Mouse (Mus musculus) left cerebral cortex, postnatal 14 days (tissue): ENCODE data around the gene Pla2g1b. TPM values are rescaled to one million over a fixed set of nuclear protein-coding genes. Genes with fewer than 3 reads are reported as not detected.
"Not testable (repeated sequence)": the region's sequence is repeated elsewhere in the genome, so short reads cannot be mapped to it uniquely, and the experiment has no call there.

Source experiments
- DNase-seq, 2 experiments: peaks; one replicate each; pipeline ENCODE4 v3.0.0; 2021 to 2022; ENCODE audit warnings: low spot score in 2 of 2, mixed read lengths in 1 of 2
- intact Hi-C: fragments of 180-260 bp; cut with DNase I; formaldehyde crosslinking; loops from one replicate; pipeline ENCODE4 v1.15.1; 2025
- total RNA-seq, 2 experiments: library from RNA; stranded (reverse); gene quantifications; 2 replicates each; pipeline ENCODE4 v1.2.3; 2021

The Pla2g1b gene
- total RNA-seq, 2 experiments from 2014 or later, result not detected

DNA sequence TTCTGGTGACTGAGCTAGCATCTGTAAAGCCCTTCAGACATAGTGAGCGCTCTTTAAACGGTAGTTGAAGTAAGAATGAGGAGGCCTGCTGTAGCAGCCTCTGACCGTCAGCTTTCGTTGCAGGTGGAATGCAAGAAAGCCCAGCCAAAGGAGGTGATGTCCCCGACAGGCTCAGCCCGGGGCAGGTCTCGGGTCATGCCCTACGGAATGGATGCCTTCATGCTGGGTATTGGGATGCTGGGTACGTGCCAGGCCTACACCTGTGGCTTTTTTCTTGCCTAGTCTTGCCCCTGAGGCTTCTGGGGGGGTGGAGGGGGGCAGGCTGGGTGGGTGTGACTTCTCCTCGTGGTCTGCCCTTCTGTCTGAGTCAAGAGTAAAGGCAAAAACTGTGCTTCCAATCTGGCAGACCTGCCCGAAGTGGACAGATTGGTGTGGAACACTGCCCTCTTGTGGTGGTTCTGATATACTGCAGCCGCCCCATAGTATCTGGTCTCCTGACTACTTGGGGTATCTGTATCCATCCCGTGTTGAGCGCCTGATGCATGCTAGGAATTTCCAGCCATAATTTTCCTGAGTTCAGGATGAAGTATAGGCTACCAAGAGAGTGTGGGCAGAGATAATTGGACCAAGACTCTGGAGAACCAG lies 24.7 kb upstream of the Pla2g1b start:
- DNase-seq, result peak; percentile 85 to 89
- intact Hi-C loops, result loop anchor here (2.0 kb wide), 1 partner anchor 83 kb away; no protein-coding TSS in a partner anchor

DNA sequence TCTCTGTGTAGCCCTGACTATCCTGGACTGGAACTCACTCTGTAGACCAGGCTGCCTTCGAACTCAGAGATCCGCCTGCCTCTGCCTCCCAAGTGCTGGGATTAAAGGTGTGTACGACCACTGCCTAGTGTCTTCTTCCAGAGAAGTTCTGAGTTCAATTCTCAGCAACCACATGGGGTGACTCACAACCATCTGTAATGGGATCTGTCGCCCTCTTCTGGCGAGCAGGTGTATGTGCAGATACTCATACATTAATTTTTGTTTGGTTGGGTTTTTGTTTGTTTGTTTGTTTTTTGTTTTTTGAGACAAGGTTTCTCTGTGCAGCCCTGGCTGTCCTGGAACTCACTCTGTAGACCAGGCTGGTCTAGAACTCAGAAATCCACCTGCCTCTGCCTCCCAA lies 23.4 kb upstream of the Pla2g1b start:
- intact Hi-C loops, DNase-seq: not testable (repeated sequence)

DNA sequence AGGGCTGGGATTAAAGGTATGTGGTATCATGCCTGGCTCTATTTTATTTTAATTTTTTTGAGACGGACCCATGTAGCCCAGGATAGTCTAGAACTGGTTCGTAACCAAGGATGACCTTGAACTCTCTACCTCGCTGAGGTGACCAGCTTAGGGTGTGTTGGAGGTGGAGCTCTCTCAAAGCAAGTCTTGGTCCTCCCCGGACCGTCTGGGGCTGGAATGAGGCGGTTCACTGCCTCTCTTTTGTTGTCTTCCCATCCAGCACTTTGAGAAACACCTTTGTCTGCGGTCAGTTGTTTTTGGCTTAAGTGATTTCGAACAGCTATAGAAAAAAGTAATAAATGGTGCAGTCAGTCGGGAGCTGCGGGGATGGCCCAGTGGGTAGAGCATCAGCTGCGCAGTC lies 21.9 kb upstream of the Pla2g1b start:
- intact Hi-C loops, result no loop called here
- DNase-seq, result no peak

DNA sequence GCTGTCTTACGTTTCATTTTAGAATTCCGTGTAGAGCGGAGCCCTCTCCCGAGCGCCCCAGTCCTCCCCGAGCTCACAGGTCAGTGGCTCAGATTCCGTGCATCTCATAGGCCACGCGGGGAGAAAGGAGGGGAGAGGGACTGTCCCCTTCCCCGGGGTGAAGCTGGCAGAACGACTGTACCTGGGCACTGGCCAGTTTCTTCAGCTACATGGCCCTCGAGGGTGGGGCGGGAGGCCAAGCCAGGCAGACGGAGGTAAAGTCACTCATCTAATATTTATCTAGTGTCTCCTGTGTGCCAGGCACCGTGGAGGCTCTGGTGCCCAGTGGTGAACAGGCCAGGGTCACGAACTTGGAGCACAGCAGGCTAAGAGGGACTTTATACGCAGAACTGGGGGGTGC lies 19.0 kb upstream of the Pla2g1b start:
- intact Hi-C loops, result no loop called here
- no peak for DNase-seq

DNA sequence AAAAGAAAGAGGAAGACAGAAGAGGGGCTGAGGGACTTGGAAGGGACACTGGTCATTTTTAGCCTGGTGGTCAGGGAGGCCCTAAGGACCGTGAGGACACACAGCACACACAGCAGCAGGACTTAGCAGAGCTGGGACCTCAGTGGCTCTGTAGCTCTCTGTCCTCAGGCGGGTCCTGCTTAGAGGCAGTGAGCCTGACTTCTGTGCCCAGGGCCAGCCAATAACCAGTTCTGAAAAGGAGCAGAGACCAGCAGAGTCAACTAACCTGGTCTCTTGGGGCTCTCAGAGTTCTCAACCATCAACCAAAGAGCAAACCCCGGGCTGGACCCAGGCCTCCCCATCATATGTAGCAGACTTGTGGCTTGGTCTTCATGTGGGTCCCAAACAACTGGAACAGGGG lies 16.8 kb upstream of the Pla2g1b start:
- intact Hi-C loops, result no loop called here
- DNase-seq, result no peak

DNA sequence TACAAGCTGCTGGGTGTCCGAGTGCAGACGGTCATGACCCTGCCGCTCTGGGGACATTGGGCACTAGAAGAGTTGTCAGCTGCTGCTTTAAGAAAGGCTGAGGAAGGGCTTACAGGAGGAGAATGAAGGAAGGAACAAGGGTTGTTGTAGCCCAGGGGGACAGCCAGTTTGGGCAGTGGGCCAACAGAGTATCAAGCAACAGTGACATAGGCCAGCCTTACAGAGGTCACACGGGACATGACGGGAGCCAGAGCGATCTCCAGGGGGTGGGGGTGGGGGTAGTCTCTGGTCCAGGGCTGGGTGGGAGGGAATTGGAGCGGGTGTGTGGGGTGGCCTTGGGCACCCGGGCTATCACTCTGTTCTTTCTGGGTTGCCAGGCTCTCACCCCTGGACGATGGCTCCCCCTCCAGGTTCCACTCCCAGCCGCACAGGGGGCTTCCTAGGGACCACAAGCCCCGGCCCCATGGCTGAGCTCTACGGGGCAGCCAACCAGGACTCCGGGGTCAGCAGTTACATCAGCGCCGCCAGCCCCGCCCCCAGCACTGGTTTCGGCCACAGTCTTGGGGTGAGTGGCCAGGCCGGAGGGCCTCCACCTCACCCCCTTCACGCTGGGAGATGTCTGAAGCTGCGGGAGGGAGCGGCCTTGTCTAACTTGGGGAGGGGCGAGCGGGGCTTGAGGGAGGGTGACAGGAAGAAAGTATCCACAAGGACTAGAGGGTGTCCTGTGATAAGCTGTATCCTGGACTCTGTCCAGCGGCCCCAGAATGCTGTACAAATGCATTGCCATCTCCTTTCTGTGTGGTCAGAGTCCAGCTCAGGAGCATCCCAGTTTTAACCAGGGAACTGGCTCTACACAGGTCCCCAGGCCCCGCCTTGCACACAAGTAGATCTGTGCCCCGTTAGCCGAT lies 15.4 kb upstream of the Pla2g1b start:
- intact Hi-C loops, result no loop called here
- DNase-seq, result no peak

DNA sequence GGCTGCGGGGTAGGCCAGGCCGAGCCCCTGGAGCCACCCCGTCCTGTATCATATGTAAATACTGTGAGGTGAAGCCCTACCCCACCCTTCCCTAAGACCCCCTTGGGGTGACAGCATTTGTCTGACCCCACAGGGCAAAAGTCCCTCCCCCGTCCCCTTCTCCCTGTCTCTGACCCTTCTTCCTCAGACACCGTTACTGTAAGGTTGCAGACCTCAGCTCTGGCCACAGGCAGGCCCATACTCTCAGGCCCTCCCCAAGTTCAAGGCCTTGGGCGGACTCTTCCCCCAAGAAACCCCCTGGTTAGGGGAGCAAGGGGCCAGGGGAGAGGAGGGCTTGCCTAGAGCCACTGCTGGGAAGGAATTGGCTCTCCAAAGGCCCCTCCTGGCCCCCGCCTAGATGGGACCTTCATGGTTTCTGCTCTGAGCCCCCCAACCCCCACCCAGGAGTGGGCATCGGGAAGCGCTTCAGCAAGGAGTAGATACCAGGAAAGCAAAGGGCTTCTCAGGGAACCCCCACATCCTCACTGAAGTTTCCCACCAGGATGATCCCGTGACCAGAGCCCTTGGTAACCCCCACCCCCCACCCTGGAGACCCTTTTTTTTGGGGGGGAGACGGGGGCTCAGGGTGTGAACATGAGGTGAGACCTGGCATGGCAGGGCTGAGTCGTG lies 11.5 kb upstream of the Pla2g1b start:
- DNase-seq, result no peak
- intact Hi-C loops, result no loop called here

DNA sequence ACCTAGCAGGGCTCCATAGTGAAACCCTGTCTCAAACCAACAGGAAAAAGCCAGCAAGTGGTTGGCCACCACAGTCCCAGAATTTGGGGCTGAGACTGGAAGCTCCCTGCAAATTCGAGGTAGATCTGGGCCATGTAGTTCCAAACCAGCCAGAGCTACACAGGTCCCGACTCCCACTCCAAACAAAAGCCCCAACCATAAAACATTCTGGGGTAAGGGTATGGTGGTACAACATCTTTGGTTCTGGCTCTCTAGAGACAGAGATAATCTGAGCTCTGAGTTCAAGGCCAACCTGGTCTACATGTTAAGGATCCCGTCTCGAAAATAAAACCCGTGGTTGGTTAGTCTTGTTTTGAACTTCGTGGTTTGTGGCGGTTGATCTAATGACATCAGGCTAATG lies 10.2 kb upstream of the Pla2g1b start:
- intact Hi-C loops, result no loop called here

DNA sequence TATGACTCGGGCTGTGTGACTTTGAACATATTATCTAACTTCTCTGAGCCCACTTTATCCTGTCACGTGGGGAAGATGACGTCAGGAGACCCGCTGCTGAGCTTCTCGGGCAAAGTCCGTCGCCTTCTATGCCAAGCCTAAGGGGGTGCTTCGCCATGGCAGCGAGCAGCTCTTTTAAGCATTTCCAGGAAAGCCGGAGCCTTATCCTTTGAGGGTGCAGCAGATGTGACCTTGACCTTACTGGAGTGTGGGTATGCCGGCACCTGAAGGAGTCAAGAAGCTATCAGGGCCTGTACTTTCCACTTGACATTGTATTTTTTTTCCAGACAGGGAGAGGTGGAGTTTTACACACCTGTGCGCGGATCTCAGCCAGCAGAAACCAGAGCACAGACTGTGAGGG lies 7.1 kb upstream of the Pla2g1b start:
- intact Hi-C loops, result no loop called here

More for the DNA sequence above, 10.2 kb upstream of the Pla2g1b start:
- no peak for DNase-seq

DNA sequence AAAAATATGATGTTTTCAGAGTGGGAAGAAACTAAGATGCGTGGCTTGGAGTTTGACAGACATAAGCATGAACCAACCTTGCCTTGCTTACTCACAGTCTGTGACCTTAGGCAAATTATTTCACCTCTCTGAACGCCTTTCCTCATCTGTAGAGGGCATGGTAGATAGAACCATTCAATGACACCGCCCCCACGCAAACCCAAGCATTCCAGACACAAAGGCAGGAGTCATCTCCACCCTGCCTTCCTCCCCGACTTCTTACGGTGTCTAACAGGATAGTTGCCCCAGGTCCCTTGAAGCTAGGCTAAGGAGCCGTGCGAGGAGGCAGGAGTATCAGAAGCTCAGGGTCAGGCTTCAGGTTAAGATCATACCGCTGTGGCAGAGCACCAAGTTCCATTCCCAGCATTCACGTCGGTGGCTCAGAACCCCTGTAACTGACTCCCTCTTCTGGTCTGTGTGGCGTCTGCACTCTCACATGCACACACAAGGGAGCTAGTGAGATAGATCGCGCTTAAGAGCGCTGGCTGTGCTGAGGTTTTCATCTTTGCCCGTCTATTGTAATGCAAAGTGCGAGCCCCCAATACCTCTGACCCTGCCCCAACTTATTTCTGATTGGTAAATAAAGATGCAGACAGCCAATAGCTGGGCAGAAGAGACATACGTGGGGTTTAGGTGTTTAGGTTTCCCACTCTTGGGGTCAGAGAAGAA lies 1.5 kb upstream of the Pla2g1b start:
- no peak for DNase-seq
- intact Hi-C loops, result no loop called here

More for the DNA sequence above, 7.1 kb upstream of the Pla2g1b start:
- DNase-seq, result no peak

DNA sequence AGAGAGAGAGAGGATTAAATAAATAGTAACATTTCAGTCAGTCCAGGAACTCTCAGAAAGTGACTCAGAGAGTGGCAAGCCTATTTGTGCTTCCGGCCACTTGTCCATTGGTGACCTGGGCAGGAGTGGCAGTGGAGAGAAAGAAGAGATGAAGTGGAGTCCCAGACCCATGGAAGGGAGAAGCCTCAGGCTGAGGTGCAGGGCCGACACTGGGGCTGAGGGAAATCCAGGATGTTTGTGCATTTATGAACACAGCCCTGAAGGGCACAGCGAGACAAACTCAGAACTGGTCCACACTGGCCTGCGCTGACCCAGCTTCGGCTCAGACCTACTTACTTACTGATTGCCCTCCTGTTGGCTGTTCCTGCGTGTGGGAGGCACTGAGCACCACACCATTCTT lies 3.7 kb downstream of the Pla2g1b start:
- no peak for DNase-seq
- intact Hi-C loops, result no loop called here

DNA sequence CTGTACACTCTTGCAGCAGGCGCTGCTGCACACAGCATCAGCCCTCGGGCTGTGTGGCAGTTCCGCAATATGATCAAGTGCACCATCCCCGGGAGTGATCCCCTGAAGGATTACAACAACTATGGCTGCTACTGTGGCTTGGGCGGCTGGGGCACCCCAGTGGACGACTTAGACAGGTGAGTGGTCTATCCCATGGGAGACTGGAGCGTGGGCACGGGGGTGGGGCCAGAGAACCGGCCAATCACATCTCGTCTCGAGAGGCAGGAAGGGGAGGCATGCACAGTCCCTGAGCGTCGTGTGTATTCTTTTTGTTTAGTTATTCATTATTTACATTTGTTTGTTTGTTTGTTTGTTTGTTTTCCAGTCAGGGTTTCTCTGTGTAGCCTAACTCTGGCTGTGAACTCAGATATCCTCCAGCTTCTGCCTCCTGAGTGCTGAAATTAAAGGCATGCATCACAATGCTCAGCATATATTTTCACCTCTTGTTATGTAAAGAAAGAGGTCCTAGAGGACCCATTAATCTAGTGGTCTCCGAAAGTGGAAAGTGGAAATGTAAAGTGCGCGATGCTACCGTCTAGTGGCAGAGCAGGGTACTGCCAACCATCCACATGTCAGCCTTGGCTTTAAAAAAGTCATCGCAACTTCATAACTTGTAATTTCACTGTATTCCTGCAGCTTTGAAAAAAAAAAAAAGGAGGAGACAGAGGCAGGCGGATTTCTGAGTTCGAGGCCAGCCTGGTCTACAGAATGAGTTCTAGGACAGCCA lies 4.9 kb downstream of the Pla2g1b start:
- intact Hi-C loops, result no loop called here
- DNase-seq, result peak in 1 of 2 experiments; percentile 72

DNA sequence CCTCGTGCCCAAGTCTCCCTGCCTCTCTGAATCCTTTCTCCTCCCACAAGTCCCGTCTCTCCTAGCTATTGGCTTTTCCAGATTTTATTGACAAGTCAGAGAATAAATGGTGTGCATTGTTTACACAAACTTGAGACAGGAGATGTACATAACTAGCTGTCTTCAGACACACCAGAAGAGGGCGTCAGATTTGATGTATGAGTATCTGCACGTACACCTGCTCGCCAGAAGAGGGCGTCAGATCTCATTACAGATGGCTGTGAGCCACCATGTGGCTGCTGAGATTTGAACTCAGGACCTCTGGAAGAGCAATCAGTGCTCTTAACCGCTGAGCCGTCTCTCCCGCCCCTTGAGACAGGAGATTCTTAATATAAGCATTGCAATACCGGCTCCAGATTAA lies 7.1 kb downstream of the Pla2g1b start:
- DNase-seq, result no peak
- intact Hi-C loops, result no loop called here

DNA sequence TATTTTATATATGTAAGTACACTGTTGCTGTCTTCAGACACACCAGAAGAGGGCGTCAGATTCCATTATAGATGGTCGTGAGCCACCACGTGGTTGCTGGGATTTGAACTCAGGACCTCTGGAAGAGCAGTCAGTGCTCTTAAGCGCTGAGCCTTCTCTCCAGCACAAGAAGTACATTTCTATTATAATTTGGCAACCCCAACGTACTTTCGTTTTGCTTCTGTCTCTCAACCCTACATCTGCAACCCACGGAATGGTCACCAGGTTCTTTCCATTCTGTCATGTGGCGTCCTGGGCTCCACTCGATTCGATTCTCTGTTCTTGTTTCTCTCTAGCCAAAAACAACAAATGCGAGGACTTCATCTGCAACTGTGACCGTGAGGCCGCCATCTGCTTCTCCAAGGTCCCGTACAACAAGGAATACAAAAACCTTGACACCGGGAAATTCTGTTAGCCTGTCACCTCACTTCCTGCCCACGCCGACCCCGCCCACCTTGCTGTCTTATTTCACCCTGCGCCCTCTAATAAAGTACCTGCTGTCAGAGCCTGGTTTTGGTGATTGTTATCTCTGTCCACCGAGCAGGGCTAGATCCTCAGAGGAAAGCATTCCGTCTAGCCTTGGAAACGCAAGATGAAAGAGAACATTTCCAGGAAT lies 8.2 kb downstream of the Pla2g1b start:
- intact Hi-C loops, result no loop called here
- no peak for DNase-seq

DNA sequence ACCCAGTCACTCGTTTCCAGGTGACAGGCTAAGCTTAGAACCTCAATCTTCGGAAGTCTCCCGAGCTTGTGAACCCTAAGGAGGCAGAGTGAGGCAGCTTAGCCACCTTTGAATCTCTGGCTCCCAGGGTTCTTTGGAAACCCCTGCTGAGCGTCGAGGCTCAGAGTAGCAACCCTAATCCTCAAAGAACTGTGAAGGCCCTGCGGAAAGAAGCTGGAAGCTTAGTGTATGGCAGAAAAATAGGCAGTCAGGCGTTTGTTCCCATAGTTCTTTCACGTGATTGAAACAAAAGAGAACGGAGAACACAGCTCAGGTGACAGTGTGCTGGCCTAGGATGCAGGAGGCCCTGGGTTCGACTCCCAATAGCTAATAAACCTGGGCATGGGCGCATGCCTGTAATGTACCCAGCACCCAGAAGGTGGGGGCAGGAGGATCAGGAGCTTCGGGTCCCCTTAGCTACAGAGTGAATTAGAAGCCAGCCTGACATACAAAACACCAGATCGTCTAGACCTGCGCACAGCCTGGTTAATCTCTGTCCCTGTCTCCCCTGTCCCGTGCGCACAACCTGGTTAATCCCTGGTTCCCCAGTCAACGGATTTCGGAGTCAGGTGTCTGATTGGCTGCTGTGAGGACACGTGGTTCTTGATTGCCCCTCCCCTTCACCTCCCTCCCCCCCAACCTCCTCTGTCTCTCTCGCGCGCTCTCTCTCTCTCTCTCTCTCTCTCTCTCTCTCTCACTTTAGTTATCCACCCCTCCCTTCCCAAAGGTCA lies 9.5 kb downstream of the Pla2g1b start:
- peak; percentile 50 to 62 for DNase-seq
- intact Hi-C loops, result no loop called here

DNA sequence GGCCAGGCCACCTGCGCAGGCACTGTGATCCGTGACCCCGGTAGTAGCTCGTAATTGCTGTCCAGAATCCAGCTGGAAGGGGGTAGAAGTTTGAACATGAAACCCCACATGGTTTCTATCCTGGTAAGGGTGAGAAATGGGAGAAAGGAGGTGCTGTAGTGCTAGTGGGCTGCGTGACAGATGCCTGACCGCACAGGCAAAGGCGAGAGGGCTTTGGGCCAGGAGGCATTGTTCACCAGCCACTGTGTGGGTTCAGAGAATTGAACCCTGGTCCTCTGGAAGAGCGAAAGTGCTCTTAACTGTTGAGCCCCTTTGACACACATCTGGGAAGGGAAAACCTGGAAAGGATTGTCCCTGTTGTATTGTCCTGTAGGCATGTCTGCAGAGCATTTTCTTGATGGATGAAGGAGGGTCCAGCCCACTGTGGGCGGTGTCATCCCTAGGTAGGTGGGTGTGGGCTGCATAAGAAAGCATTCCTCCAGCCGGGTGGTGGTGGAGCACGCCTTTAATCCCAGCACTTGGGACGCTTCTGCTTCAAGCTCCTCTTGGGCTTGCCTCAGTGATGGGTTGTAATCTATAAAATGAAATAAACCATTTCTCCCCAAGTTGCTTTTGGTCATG lies 10.2 kb downstream of the Pla2g1b start:
- intact Hi-C loops, result no loop called here
- DNase-seq, result no peak

DNA sequence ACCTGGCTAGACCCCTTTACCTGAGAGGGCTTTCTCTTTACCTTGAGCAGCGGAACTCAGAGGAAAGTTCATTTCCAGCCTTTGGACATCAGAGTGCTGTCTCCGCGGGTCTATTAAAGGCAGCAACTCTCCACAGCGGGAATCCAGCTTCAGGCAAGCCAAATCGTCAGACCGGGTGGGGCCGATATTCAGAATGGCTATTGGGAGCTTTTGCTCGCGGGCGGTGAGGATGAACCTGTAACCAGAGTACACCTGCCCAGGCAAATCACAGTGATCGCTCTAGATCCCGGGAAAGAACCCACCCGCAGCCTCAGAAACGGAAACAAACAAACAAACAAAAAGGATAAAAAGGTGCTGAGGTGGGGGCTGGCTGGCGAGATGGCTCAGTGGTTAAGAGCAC lies 13.5 kb downstream of the Pla2g1b start:
- intact Hi-C loops, result no loop called here
- DNase-seq, result no peak
